Mouse (Mus musculus) WW6 (cell line): ENCODE data around the gene Frmd3.
"Not testable (repeated sequence)": the region's sequence is repeated elsewhere in the genome, so short reads cannot be mapped to it uniquely, and the experiment has no call there.

Experiments
- DNase-seq: peaks from one replicate; pipeline ENCODE4 v3.0.0-alpha.2; 2013; ENCODE audit warnings: low read depth, low spot score

Gene Frmd3

GRCm38 (mm10) chr4:74013211-74014047, at the start of gene Frmd3:
Gene Frmd3, plus strand, starts transcription at chr4:74013442.
- DNase-seq: peak; percentile 31

DNA sequence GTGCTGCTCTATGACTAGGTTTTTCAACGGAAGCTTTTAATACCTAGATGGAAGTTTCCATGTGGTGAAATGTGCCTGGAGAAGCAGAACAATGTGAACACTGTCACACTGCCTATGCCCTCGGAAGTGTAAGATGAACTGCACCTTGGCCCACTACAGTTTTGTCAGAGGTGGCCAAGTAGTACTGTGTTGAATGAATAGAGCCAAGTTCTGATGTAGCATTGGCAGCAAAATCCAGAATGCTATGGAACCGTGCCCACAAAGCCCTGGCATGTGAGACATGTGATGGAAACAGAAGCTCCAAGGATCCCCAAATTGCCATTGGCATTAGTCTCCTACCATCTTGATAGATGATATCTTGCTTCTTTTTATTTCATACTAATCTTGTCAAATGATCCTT, 32.8 kb upstream of the Frmd3 start:
- DNase-seq: no peak

DNA sequence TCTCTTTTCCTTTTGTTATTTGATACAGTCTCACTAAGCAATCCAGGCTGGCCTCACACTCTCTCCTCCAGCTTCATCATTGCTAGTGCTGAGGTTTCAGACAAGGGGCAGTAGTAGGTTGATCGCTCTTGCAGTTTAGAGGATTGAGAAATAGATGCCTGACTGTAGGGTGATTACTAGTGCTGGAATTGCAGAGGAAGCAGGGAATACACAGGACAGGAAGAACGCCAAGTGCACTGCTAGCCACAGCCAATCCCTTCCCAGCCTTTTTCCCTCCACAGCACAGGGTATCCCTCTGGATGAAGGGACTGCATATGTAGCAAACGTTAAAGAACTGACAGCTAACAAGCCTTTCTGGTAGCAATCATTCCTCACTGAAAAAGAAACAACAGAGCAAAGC, 965 bp upstream of the Frmd3 start:
- no peak for DNase-seq

GRCm38 (mm10) chr4:74012700-74013099, 542 bp upstream of the Frmd3 start:
- no peak for DNase-seq

- DNase-seq: no peak
Observed at GRCm38 (mm10) chr4:74014048-74014500, 832 bp downstream of the Frmd3 start.

DNA sequence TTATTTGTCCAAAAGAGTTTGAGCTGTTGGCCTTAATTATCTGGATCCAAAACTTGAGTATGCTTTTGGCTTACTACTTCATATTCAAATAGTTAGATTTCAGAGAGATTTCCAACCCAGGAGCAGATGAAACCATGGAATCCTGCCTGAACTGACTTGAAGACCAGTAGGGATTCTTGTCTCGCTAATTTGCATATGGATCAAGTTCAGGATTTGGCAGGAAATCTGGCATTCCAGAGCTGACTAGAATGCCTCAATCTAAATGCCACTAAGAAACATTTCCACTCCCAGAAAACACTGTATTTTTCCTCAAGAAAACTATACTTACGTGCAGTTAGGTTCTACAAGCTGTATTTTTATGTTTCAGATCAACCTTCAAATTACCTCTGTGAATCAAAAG, 6.8 kb downstream of the Frmd3 start:
- no peak for DNase-seq

DNA sequence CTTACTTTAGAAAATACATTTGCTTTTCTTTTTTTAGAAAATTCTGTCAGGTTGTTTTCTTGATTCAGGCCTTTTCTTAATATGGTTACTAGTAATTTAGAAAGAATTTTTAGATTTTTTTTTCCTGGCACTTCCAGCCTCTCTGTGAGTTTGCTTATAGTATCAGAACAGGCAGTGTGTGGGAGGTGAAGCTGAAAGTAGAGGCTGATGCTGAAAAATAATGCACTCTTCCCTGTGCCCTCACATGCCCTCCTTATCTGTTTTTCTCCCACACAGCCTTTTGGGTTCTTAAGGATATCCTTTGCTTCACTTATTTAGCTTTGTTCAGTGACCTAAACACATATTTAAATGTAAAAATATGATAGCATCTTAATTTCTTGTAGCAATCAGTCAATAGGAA, 30.0 kb downstream of the Frmd3 start:
- DNase-seq: no peak

GRCm38 (mm10) chr4:74051692-74052091, 38.5 kb downstream of the Frmd3 start:
- no peak for DNase-seq

DNA sequence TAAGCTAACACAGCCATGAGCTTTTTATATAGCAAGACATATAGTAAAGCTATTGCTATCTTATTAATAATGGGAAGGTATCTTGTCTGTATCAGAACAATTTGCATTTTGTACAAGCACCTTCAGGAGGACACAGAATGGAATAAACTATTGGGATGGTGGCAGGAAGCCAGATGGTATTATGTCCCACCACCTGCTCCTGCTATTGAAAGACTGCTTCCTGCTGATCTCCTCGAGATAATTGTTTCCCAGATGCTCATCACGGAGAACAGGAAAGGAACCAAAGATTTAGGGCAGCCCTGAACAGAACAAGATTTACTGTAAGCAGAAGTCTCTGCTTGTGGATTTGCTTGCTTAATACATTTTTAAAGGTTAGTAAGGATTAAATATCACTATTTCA, 63.5 kb downstream of the Frmd3 start:
- no peak for DNase-seq

GRCm38 (mm10) chr4:74110816-74111215, 97.6 kb downstream of the Frmd3 start:
- DNase-seq: no peak

GRCm38 (mm10) chr4:74191528-74191927, 178.3 kb downstream of the Frmd3 start:
- no peak for DNase-seq

DNA sequence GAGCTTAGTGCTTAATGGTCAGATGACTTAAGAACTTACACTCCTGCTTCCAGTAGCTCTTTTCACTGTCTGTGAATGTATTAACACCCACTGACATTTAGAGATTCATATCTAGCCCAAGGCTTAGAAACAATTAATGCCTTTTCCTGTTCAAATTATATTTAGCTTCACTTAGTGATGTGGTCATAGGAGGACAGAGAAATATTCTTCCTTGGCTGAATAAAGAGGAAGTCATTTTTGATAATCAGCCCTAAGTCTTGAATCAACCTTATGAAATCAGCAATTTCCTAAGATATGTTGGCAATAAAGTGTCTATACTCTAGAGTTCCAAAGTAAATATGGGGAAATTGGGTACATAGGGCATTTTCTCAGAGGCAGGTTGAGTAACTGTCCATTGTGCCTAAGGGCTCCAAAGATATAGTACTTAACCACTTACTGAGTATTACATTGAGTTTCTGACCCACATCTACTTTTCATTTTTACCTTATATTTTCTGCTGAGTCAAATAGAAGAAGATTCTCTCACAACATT, 188.1 kb downstream of the Frmd3 start:
- DNase-seq: no peak

GRCm38 (mm10) chr4:74221780-74222179, 208.5 kb downstream of the Frmd3 start:
- not testable (repeated sequence) for DNase-seq

GRCm38 (mm10) chr4:74222360-74222759, 209.1 kb downstream of the Frmd3 start:
- DNase-seq: no peak

GRCm38 (mm10) chr4:74224210-74224609, 211.0 kb downstream of the Frmd3 start:
- no peak for DNase-seq

DNA sequence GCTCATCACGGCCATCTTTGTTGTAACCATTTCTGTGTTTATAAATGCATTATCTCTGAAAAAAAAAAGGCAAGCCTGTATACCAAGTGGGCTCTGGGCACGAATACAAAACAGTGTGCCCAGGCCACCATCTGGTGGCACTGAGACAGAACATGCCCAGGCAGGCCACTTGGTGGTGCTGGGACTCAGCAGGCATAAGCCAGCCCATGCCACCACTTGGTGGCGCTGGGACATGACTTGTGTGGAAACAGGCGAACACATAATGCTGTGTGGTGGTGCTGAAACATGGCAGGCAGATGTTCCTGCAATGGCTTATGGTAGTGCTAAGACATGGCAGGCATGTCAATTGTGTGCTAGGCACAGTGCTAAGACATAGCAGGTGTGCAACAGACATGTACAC, 217.8 kb downstream of the Frmd3 start:
- DNase-seq: no peak

GRCm38 (mm10) chr4:74231405-74231804, 218.2 kb downstream of the Frmd3 start:
- DNase-seq: peak; percentile 45

DNA sequence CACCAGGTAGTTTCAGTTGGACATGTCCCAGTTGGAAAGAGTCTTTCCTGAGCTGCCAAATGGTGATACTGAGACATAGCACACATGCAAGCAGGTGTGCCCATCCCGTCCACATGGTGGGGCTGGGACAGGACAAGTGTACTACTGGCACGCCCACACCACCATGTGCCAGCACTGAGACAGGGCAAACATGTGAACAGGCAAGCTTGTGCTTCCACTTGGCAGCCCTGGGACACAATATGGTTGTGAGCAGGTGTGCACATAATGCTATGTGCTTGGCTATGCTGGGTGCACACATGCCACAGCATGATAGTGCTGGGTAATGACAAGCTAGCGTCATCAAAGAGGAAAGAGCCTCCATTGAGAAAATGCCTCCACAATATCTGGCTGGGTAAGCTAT, 220.3 kb downstream of the Frmd3 start:
- DNase-seq: no peak

DNA sequence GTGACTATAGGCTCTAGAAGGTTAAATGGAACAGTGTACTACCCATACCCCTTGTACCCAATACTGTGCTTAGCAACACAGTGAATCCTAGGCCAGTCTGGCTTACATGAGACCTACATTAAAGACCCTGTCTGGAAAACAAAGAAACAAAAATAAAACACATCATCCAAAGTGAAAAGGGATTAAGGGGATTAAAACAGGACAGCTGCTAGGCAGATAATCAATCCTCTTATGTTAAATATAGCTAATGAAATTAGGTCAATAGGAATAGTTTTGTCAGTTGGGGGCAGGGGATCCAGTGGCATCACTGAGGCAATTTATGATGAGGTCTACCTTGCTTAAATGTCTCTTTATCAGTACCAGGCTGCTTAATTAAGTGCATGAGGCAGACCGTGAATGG, 228.9 kb downstream of the Frmd3 start, which contains the start of gene Kdm4c:
TSS of gene Kdm4c (plus strand) at position 322 of the 400 bp plus-strand sequence.
- DNase-seq: no peak
